Mouse (Mus musculus): ENCODE results near the gene Gm28038. TPM values are rescaled to one million over a fixed set of nuclear protein-coding genes. Genes with fewer than 3 reads are reported as not detected.

The Gm28038 gene
- polyA plus RNA-seq, 1 experiment from 2014 or later = not detected

- Histone ChIP-seq H3K9me3 (no peaks in the 10 kb centered on the region), H3K4me3 (no peak overlapping the region), H3K27me3 (replicated peaks; ENCODE audit: low read depth, poor library complexity, severe bottlenecking) (no peaks in the 10 kb centered on the region), H3K36me3 (replicated peaks) (peaks cover 100% of the 10 kb centered on the region), H3K27ac (replicated peaks) (no peak overlapping the region), H3K4me1 (peaks cover 3% of the 10 kb centered on the region; the same call in 1 of the 2 replicates)
- DNase-seq (ENCODE audit: low spot score) = no peak
- WGBS = 84% methylated on average over 14 of the region's 14 CpGs
These were observed 62.8 kb downstream of the Gm28038 start for GRCm38 (mm10) chr2:30343601-30344137.

- Histone ChIP-seq H3K27ac (replicated peaks) (no peak overlapping the region), H3K4me3 (no peak overlapping the region), H3K27me3 (replicated peaks; ENCODE audit: low read depth, poor library complexity, severe bottlenecking) (no peaks in the 10 kb centered on the region), H3K4me1 (peaks cover 3% of the 10 kb centered on the region; the same call in 1 of the 2 replicates), H3K36me3 (replicated peaks) (peaks cover 100% of the 10 kb centered on the region), H3K9me3 (no peaks in the 10 kb centered on the region)
- 91% methylated on average over 7 of the region's 7 CpGs for WGBS
- DNase-seq (ENCODE audit: low spot score) = no peak
These were observed 65.3 kb downstream of the Gm28038 start for GRCm38 (mm10) chr2:30345971-30346676.

GRCm38 (mm10) chr2:30349196-30349595 is 68.4 kb downstream of the Gm28038 start:
- Histone ChIP-seq H3K4me1 (peaks cover 3% of the 10 kb centered on the region; the same call in 1 of the 2 replicates), H3K36me3 (replicated peaks) (peaks cover 94% of the 10 kb centered on the region), H3K27ac (replicated peaks) (no peak overlapping the region), H3K4me3 (no peak overlapping the region), H3K9me3 (no peaks in the 10 kb centered on the region), H3K27me3 (replicated peaks; ENCODE audit: low read depth, poor library complexity, severe bottlenecking) (no peaks in the 10 kb centered on the region)
- DNase-seq (ENCODE audit: low spot score) = no peak
- 91% methylated on average over 6 of the region's 6 CpGs for WGBS

Other genes starting within 250 kb of the Gm28038 start
- gene Wdr34, start 232.2 kb upstream of the Gm28038 start, polyA plus RNA-seq (2016; fragmentation: Nextera tagmentation; extraction: Ambion mirVana) = 29.4 and 32.9 TPM in 2 replicates
- gene Set, start 223.7 kb upstream of the Gm28038 start, polyA plus RNA-seq (2016; fragmentation: Nextera tagmentation; extraction: Ambion mirVana) = 870 and 873 TPM in 2 replicates
- gene Pkn3, start 203.4 kb upstream of the Gm28038 start, polyA plus RNA-seq (2016; fragmentation: Nextera tagmentation; extraction: Ambion mirVana) = 12.7 and 13.9 TPM in 2 replicates
- 35.2 and 37.7 TPM in 2 replicates for gene Zdhhc12, start 187.4 kb upstream of the Gm28038 start, polyA plus RNA-seq (2016; fragmentation: Nextera tagmentation; extraction: Ambion mirVana)
- gene Zer1, start 156.5 kb upstream of the Gm28038 start, polyA plus RNA-seq (2016; fragmentation: Nextera tagmentation; extraction: Ambion mirVana) = 7.1 and 7.4 TPM in 2 replicates
- gene Tbc1d13, start 147.3 kb upstream of the Gm28038 start, polyA plus RNA-seq (2016; fragmentation: Nextera tagmentation; extraction: Ambion mirVana) = 8.1 and 8.2 TPM in 2 replicates
- gene Endog, start 109.5 kb upstream of the Gm28038 start, polyA plus RNA-seq (2016; fragmentation: Nextera tagmentation; extraction: Ambion mirVana) = 18.3 and 19.9 TPM in 2 replicates
- 95.4 and 98.5 TPM in 2 replicates for gene Spout1, start 102.6 kb upstream of the Gm28038 start, polyA plus RNA-seq (2016; fragmentation: Nextera tagmentation; extraction: Ambion mirVana)
- gene Kyat1, start 75.2 kb upstream of the Gm28038 start, polyA plus RNA-seq (2016; fragmentation: Nextera tagmentation; extraction: Ambion mirVana) = 8.2 and 8.3 TPM in 2 replicates
- 46.5 and 47.5 TPM in 2 replicates for gene Lrrc8a, start 43.3 kb upstream of the Gm28038 start, polyA plus RNA-seq (2016; fragmentation: Nextera tagmentation; extraction: Ambion mirVana)
- gene Gm28035, start 40.5 kb upstream of the Gm28038 start, polyA plus RNA-seq (2016; fragmentation: Nextera tagmentation; extraction: Ambion mirVana) = 0.05 and 0.09 TPM in 2 replicates
- 2.9 and 4.9 TPM in 2 replicates for gene Phyhd1, start 14.8 kb upstream of the Gm28038 start, polyA plus RNA-seq (2016; fragmentation: Nextera tagmentation; extraction: Ambion mirVana)
- gene Dolk, start 5.3 kb downstream of the Gm28038 start, polyA plus RNA-seq (2016; fragmentation: Nextera tagmentation; extraction: Ambion mirVana) = 23.9 and 24.0 TPM in 2 replicates
- gene Nup188, start 5.4 kb downstream of the Gm28038 start, polyA plus RNA-seq (2016; fragmentation: Nextera tagmentation; extraction: Ambion mirVana) = 68.0 and 76.6 TPM in 2 replicates
- 84.8 and 85.6 TPM in 2 replicates for gene Sh3glb2, start 78.3 kb downstream of the Gm28038 start, polyA plus RNA-seq (2016; fragmentation: Nextera tagmentation; extraction: Ambion mirVana)
- 29.3 and 30.8 TPM in 2 replicates for gene Miga2, start 83.2 kb downstream of the Gm28038 start, polyA plus RNA-seq (2016; fragmentation: Nextera tagmentation; extraction: Ambion mirVana)
- 46.2 and 47.9 TPM in 2 replicates for gene Dolpp1, start 111.2 kb downstream of the Gm28038 start, polyA plus RNA-seq (2016; fragmentation: Nextera tagmentation; extraction: Ambion mirVana)
- 19.9 and 20.3 TPM in 2 replicates for gene Crat, start 134.8 kb downstream of the Gm28038 start, polyA plus RNA-seq (2016; fragmentation: Nextera tagmentation; extraction: Ambion mirVana)
- 161 and 162 TPM in 2 replicates for gene Ptpa, start 135.0 kb downstream of the Gm28038 start, polyA plus RNA-seq (2016; fragmentation: Nextera tagmentation; extraction: Ambion mirVana)
- gene Ier5l, start 193.2 kb downstream of the Gm28038 start, polyA plus RNA-seq (2016; fragmentation: Nextera tagmentation; extraction: Ambion mirVana) = 2.8 and 3.4 TPM in 2 replicates